21 mouse cellular contexts compared by ENCODE assay signal in genomic region chr5:113517387-113517786, GRCm38 (mm10). TPM values are rescaled to one million over a fixed set of nuclear protein-coding genes. Genes with fewer than 3 reads are reported as not detected.
DNase-seq lines count a peak whose midpoint lies in the region; ATAC-seq and TF ChIP-seq lines count a peak whose summit lies in the region.
"Had no signal": no experiment of that assay in that cellular context is flagged by ENCODE, and none has a peak within 500 bp of the region (broad histone marks: within the 10 kb centered on the region; RNA-seq: fewer than 3 reads in every experiment).

No protein-coding gene starts in this region.

- no peak for TF ChIP-seq CTCF in forebrain, postnatal 0 days (IDR thresholded peaks at IDR 0.05; ENCODE audit: low read depth)

- 74% methylated on average over 4 of the region's 4 CpGs for WGBS in forebrain, embryonic 12.5 days
- WGBS in forebrain, postnatal 0 days = 62% methylated on average over 4 of the region's 4 CpGs
- 72% methylated on average over 4 of the region's 4 CpGs for WGBS in embryonic facial prominence, embryonic 10.5 days
- 52% methylated on average over 4 of the region's 4 CpGs for WGBS in hindbrain, embryonic 15.5 days
- WGBS in midbrain, embryonic 14.5 days = 54% methylated on average over 4 of the region's 4 CpGs

- H3K9me3 ChIP-seq in forebrain, embryonic 12.5 days = no peaks in the 10 kb centered on the region
- H3K9me3 ChIP-seq in forebrain, postnatal 0 days (ENCODE audit: low read length) = no peaks in the 10 kb centered on the region
- H3K9me3 ChIP-seq in embryonic facial prominence, embryonic 10.5 days = no peaks in the 10 kb centered on the region
- no peaks in the 10 kb centered on the region for H3K9me3 ChIP-seq in hindbrain, embryonic 15.5 days
- H3K9me3 ChIP-seq in midbrain, embryonic 14.5 days (ENCODE audit: control insufficient read depth, low read length) = no peaks in the 10 kb centered on the region
- H3K9me3 ChIP-seq: heart, embryonic 13.5 days; liver, embryonic 12.5 days; stomach, embryonic 15.5 days had no signal

- no peak overlapping the region for H3K4me2 ChIP-seq in forebrain, embryonic 12.5 days
- no peak overlapping the region for H3K4me2 ChIP-seq in forebrain, postnatal 0 days (ENCODE audit: low read depth)
- no peak overlapping the region for H3K4me2 ChIP-seq in hindbrain, embryonic 15.5 days
- H3K4me2 ChIP-seq in midbrain, embryonic 14.5 days (ENCODE audit: low read length) = no peak overlapping the region
- H3K4me2 ChIP-seq: liver, embryonic 12.5 days; stomach, embryonic 15.5 days had no signal

- peaks cover 7% of the 10 kb centered on the region; the same call in 1 of the 2 replicates for H3K27me3 ChIP-seq in forebrain, embryonic 12.5 days
- no peaks in the 10 kb centered on the region for H3K27me3 ChIP-seq in forebrain, postnatal 0 days (ENCODE audit: insufficient read depth, low read length)
- H3K27me3 ChIP-seq in embryonic facial prominence, embryonic 10.5 days (replicated peaks; ENCODE audit: low read depth, poor library complexity, severe bottlenecking) = 0 out of 2 replicates have a peak, but pooled peaks cover 12% of the 10 kb centered on the region
- no peaks in the 10 kb centered on the region for H3K27me3 ChIP-seq in hindbrain, embryonic 15.5 days
- no peaks in the 10 kb centered on the region for H3K27me3 ChIP-seq in midbrain, embryonic 14.5 days (ENCODE audit: control insufficient read depth, insufficient read depth, low read length)
- H3K27me3 ChIP-seq: liver, embryonic 12.5 days; Patski; stomach, embryonic 15.5 days had no signal

- no peak overlapping the region for H3K9ac ChIP-seq in forebrain, embryonic 12.5 days
- H3K9ac ChIP-seq in forebrain, postnatal 0 days = no peak overlapping the region
- no peak overlapping the region for H3K9ac ChIP-seq in hindbrain, embryonic 15.5 days
- H3K9ac ChIP-seq in midbrain, embryonic 14.5 days (replicated peaks; ENCODE audit: low read length) = peak overlapping the region; percentile 36; the same call in 1 of the 2 replicates
- H3K9ac ChIP-seq: liver, embryonic 12.5 days; stomach, embryonic 15.5 days had no signal

- H3K27ac ChIP-seq in forebrain, embryonic 12.5 days = 0 out of 2 replicates have a peak overlapping the region, but pooled peaks have one; percentile 8
- H3K27ac ChIP-seq in forebrain, postnatal 0 days (ENCODE audit: low read depth, low read length) = no peak overlapping the region
- 0 out of 2 replicates have a peak overlapping the region, but pooled peaks have one; percentile 30 for H3K27ac ChIP-seq in embryonic facial prominence, embryonic 10.5 days (replicated peaks)
- 0 out of 2 replicates have a peak overlapping the region, but pooled peaks have one; percentile 43 for H3K27ac ChIP-seq in hindbrain, embryonic 15.5 days (replicated peaks)
- H3K27ac ChIP-seq in midbrain, embryonic 14.5 days (replicated peaks; ENCODE audit: low read depth, low read length) = peak overlapping the region; percentile 37
- H3K27ac ChIP-seq: left cerebral cortex, adult 2 months; liver, embryonic 12.5 days; stomach, embryonic 15.5 days had no signal

- H3K36me3 ChIP-seq in forebrain, embryonic 12.5 days (replicated peaks) = no peaks in the 10 kb centered on the region
- H3K36me3 ChIP-seq in forebrain, postnatal 0 days (ENCODE audit: insufficient read depth) = no peaks in the 10 kb centered on the region
- no peaks in the 10 kb centered on the region for H3K36me3 ChIP-seq in embryonic facial prominence, embryonic 10.5 days (replicated peaks)
- no peaks in the 10 kb centered on the region for H3K36me3 ChIP-seq in hindbrain, embryonic 15.5 days
- H3K36me3 ChIP-seq in midbrain, embryonic 14.5 days (ENCODE audit: control insufficient read depth, insufficient read depth, low read length) = no peaks in the 10 kb centered on the region
- H3K36me3 ChIP-seq: heart, embryonic 13.5 days; liver, embryonic 12.5 days; stomach, embryonic 15.5 days had no signal

- no peak; the same call in 1 of the 2 replicates for ATAC-seq in forebrain, embryonic 12.5 days (ENCODE audit: low FRiP score)
- no peak for ATAC-seq in forebrain, postnatal 0 days
- no peak for ATAC-seq in hindbrain, embryonic 15.5 days (ENCODE audit: low FRiP score, low read depth)
- no peak for ATAC-seq in midbrain, embryonic 14.5 days (ENCODE audit: low FRiP score, low TSS enrichment)
- ATAC-seq: CD4-positive, CD25-positive, alpha-beta regulatory T cell, adult 4 months; liver, embryonic 12.5 days; Patski had no signal

- no peak for DNase-seq in forebrain, postnatal 0 days
- DNase-seq in embryonic facial prominence, embryonic 10.5 days (ENCODE audit: low spot score) = no peak
- no peak for DNase-seq in midbrain, embryonic 14.5 days
- no peak for DNase-seq in frontal cortex, postnatal 10 days (ENCODE audit: low spot score in 2 of 2)
- DNase-seq in adrenal gland, adult 8-10 months = no peak
- no peak for DNase-seq in layer of hippocampus, adult 9-10 months (ENCODE audit: low spot score)
- DNase-seq: kidney, adult 9 months; layer of hippocampus, adult 9-11 months; lung, adult 2 months; right cerebral cortex, postnatal 14 days; thymus, adult 2 months had no signal

- no peak overlapping the region for H3K4me3 ChIP-seq in forebrain, embryonic 12.5 days (replicated peaks)
- H3K4me3 ChIP-seq in forebrain, postnatal 0 days (ENCODE audit: low read depth, low read length) = no peak overlapping the region
- H3K4me3 ChIP-seq in embryonic facial prominence, embryonic 10.5 days = no peak overlapping the region
- H3K4me3 ChIP-seq in hindbrain, embryonic 15.5 days = no peak overlapping the region
- H3K4me3 ChIP-seq in midbrain, embryonic 14.5 days (replicated peaks; ENCODE audit: low read depth, low read length) = no peak overlapping the region
- H3K4me3 ChIP-seq: left cerebral cortex, adult 2 months; liver, embryonic 12.5 days; stomach, embryonic 15.5 days had no signal

- peaks cover 23% of the 10 kb centered on the region for H3K4me1 ChIP-seq in forebrain, embryonic 12.5 days
- H3K4me1 ChIP-seq in forebrain, postnatal 0 days (ENCODE audit: insufficient read depth) = peaks cover 12% of the 10 kb centered on the region; the same call in 1 of the 2 replicates
- H3K4me1 ChIP-seq in embryonic facial prominence, embryonic 10.5 days = peaks cover 22% of the 10 kb centered on the region
- H3K4me1 ChIP-seq in hindbrain, embryonic 15.5 days (replicated peaks) = peaks cover 23% of the 10 kb centered on the region
- H3K4me1 ChIP-seq in midbrain, embryonic 14.5 days (ENCODE audit: control insufficient read depth, insufficient read depth, low read length) = peaks cover 21% of the 10 kb centered on the region
- H3K4me1 ChIP-seq: liver, embryonic 12.5 days; stomach, embryonic 15.5 days had no signal

RNA-seq across cellular contexts. Expression of gene Wscd2, which starts 27.3 kb away (rescaled TPM):
- 8.4 and 8.7 TPM in 2 replicates for polyA plus RNA-seq in forebrain, embryonic 12.5 days (2016; fragmentation: Nextera tagmentation; extraction: Ambion mirVana)
- total RNA-seq in forebrain, postnatal 0 days (2014; rRNA removed) = 24.4 and 25.1 TPM in 2 replicates
- polyA plus RNA-seq in forebrain, postnatal 0 days (2015; fragmentation: Nextera tagmentation; extraction: Ambion mirVana) = 8.1 and 10.2 TPM in 2 replicates
- polyA plus RNA-seq in embryonic facial prominence, embryonic 10.5 days (2016; fragmentation: Nextera tagmentation; extraction: Ambion mirVana) = 4.2 and 5.4 TPM in 2 replicates
- 13.2 and 13.8 TPM in 2 replicates for polyA plus RNA-seq in hindbrain, embryonic 15.5 days (2015; fragmentation: Nextera tagmentation; extraction: Ambion mirVana)
- 10.7 and 12.0 TPM in 2 replicates for polyA plus RNA-seq in midbrain, embryonic 14.5 days (2014; fragmentation: Nextera tagmentation; extraction: Ambion mirVana)
- 10 to 100 TPM in 2 of 4 experiments, 1 to 10 TPM in 2; 5.4 to 12.6 (median 9.4) TPM for total RNA-seq in adrenal gland, adult 8-10 months (2022)
- total RNA-seq: granulocyte monocyte progenitor cell, adult 5-6 weeks; megakaryocyte progenitor cell, adult 5-6 weeks had no signal
